Mouse (Mus musculus): Measurements from ENCODE around the gene Lrrc31.
A peak's percentile ranks its signal among the peaks of the same experiment; 100 is the strongest.

DNA sequence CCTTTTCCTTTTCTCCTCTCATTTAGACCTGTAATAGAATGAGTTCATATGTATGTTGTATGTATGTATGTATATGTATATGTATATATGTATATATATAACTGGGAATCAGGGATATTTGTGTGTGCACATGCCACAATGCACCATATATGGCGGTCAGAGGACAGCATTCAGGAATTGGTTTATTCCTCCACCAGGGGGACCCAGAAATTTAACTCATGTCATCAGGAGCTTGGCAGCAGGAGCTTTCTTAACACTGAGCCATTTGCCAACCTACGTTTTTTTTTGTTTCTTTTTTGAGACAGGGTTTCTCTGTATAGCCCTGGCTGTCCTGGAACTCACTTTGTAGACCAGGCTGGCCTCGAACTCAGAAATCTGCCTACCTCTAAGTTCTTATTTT is 66.0 kb downstream of the Lrrc31 start:
- peak; percentile 22; the same call in 1 of the 2 replicates for TF ChIP-seq CTCF (IDR thresholded peaks at IDR 0.05; ENCODE audit: low read depth)
- TF ChIP-seq EP300 (IDR thresholded peaks at IDR 0.05; ENCODE audit: low read depth), result no peak
